Mouse (Mus musculus) cerebellum, postnatal 4 days (tissue): ENCODE data around the gene Tomm70a.
A peak's percentile ranks its signal among the peaks of the same experiment; 100 is the strongest.
"Not testable (repeated sequence)": the region's sequence is repeated elsewhere in the genome, so short reads cannot be mapped to it uniquely, and the experiment has no call there.

Experiments
- DNase-seq, 2 experiments: peaks; one replicate each; pipeline ENCODE4 v3.0.0; 2022; ENCODE audit warnings: low spot score in 2 of 2, mixed read lengths in 1 of 2

The Tomm70a gene

GRCm38 (mm10) chr16:57151437-57151836 lies 29.9 kb downstream of the Tomm70a start:
- DNase-seq: no peak

GRCm38 (mm10) chr16:57155899-57156298 lies 34.4 kb downstream of the Tomm70a start:
- no peak for DNase-seq

- no peak for DNase-seq
Measured at GRCm38 (mm10) chr16:57157076-57157475, 35.6 kb downstream of the Tomm70a start.

GRCm38 (mm10) chr16:57157728-57158127 lies 36.2 kb downstream of the Tomm70a start:
- DNase-seq: no peak

- DNase-seq: no peak
Measured at GRCm38 (mm10) chr16:57159835-57160234, 38.3 kb downstream of the Tomm70a start.

- DNase-seq: no peak
Measured at GRCm38 (mm10) chr16:57162841-57163240, 41.3 kb downstream of the Tomm70a start.

GRCm38 (mm10) chr16:57163694-57164093 lies 42.2 kb downstream of the Tomm70a start:
- DNase-seq: no peak

- DNase-seq: no peak
Measured at GRCm38 (mm10) chr16:57165157-57165556, 43.7 kb downstream of the Tomm70a start.

GRCm38 (mm10) chr16:57166086-57166485 lies 44.6 kb downstream of the Tomm70a start:
- DNase-seq: no peak

GRCm38 (mm10) chr16:57166611-57167513 lies 45.4 kb downstream of the Tomm70a start, which contains the start of gene Nit2:
Gene Nit2, minus strand, starts transcription at chr16:57167341.
- DNase-seq: peak; percentile 85 to 94

- DNase-seq: no peak
Measured at GRCm38 (mm10) chr16:57167514-57167912, 46.0 kb downstream of the Tomm70a start.

- no peak for DNase-seq
Measured at GRCm38 (mm10) chr16:57168236-57168635, 46.7 kb downstream of the Tomm70a start.

GRCm38 (mm10) chr16:57171161-57171560 lies 49.7 kb downstream of the Tomm70a start:
- no peak for DNase-seq

GRCm38 (mm10) chr16:57171570-57171969 lies 50.1 kb downstream of the Tomm70a start:
- DNase-seq: no peak

- DNase-seq: not testable (repeated sequence)
Measured at GRCm38 (mm10) chr16:57174480-57174879, 53.0 kb downstream of the Tomm70a start.

- DNase-seq: no peak
Measured at GRCm38 (mm10) chr16:57175751-57176150, 54.2 kb downstream of the Tomm70a start.

- no peak for DNase-seq
Measured at GRCm38 (mm10) chr16:57176276-57176675, 54.8 kb downstream of the Tomm70a start.

GRCm38 (mm10) chr16:57177254-57177653 lies 55.8 kb downstream of the Tomm70a start:
- DNase-seq: no peak

GRCm38 (mm10) chr16:57177664-57178063 lies 56.2 kb downstream of the Tomm70a start:
- DNase-seq: no peak

- no peak for DNase-seq
Measured at GRCm38 (mm10) chr16:57181180-57181579, 59.7 kb downstream of the Tomm70a start.

GRCm38 (mm10) chr16:57182037-57182436 lies 60.5 kb downstream of the Tomm70a start:
- DNase-seq: no peak

- DNase-seq: no peak
Measured at GRCm38 (mm10) chr16:57186618-57187017, 65.1 kb downstream of the Tomm70a start.

GRCm38 (mm10) chr16:57189493-57189892 lies 68.0 kb downstream of the Tomm70a start:
- DNase-seq: no peak
